Mouse (Mus musculus): ENCODE measurements around the gene Tex29. TPM values are rescaled to one million over a fixed set of nuclear protein-coding genes. Genes with fewer than 3 reads are reported as not detected.

Tex29 gene
- total and polyA plus RNA-seq, 3 experiments, result not detected

GRCm38 (mm10) chr8:11800481-11800880, 39.8 kb upstream of the Tex29 start:
- TF ChIP-seq POLR2A (IDR thresholded peaks at IDR 0.05; ENCODE audit: insufficient read depth, low read depth, low read length), result no peak
- TF ChIP-seq EP300 (IDR thresholded peaks at IDR 0.05; ENCODE audit: insufficient read depth, low read depth, low read length), result no peak
- no peak for TF ChIP-seq CTCF (IDR thresholded peaks at IDR 0.05)
- H3K36me3 ChIP-seq (ENCODE audit: control insufficient read depth, insufficient read depth, low read length), result peaks cover 6% of the 10 kb centered on the region
- no peak overlapping the region for H3K9ac ChIP-seq (ENCODE audit: low read depth, low read length)
- peaks cover 3% of the 10 kb centered on the region; the same call in 1 of the 2 replicates for H3K79me2 ChIP-seq (replicated peaks; ENCODE audit: control insufficient read depth, insufficient read depth, low read length)
- no peak overlapping the region for H3K4me3 ChIP-seq
- peaks cover 5% of the 10 kb centered on the region for H3K4me1 ChIP-seq (ENCODE audit: control insufficient read depth, insufficient read depth, low read length)
- WGBS, result 74% methylated on average over 7 of the region's 7 CpGs
- H3K27me3 ChIP-seq (ENCODE audit: control insufficient read depth, insufficient read depth, low read length), result no peaks in the 10 kb centered on the region
- no peak for DNase-seq
- intact Hi-C loops (cut with DNase I), result no loop called here
- H3K27ac ChIP-seq, result no peak overlapping the region

- TF ChIP-seq POLR2A (IDR thresholded peaks at IDR 0.05; ENCODE audit: insufficient read depth, low read depth, low read length), result no peak
- no peak for TF ChIP-seq EP300 (IDR thresholded peaks at IDR 0.05; ENCODE audit: insufficient read depth, low read depth, low read length)
- TF ChIP-seq CTCF (IDR thresholded peaks at IDR 0.05), result no peak
- Histone ChIP-seq H3K4me1 (ENCODE audit: control insufficient read depth, insufficient read depth, low read length) (peaks cover 3% of the 10 kb centered on the region), H3K9ac (ENCODE audit: low read depth, low read length) (no peak overlapping the region), H3K4me3 (no peak overlapping the region), H3K79me2 (replicated peaks; ENCODE audit: control insufficient read depth, insufficient read depth, low read length) (no peaks in the 10 kb centered on the region), H3K27me3 (ENCODE audit: control insufficient read depth, insufficient read depth, low read length) (no peaks in the 10 kb centered on the region), H3K27ac (no peak overlapping the region), H3K36me3 (ENCODE audit: control insufficient read depth, insufficient read depth, low read length) (peaks cover 3% of the 10 kb centered on the region; the same call in 1 of the 2 replicates)
- DNase-seq, result no peak
- 53% methylated on average over 8 of the region's 8 CpGs for WGBS
- intact Hi-C loops (cut with DNase I), result no loop called here
These were observed 38.7 kb upstream of the Tex29 start for GRCm38 (mm10) chr8:11801571-11801970.

- TF ChIP-seq CTCF (IDR thresholded peaks at IDR 0.05), result no peak
- no peak for TF ChIP-seq POLR2A (IDR thresholded peaks at IDR 0.05; ENCODE audit: insufficient read depth, low read depth, low read length)
- TF ChIP-seq EP300 (IDR thresholded peaks at IDR 0.05; ENCODE audit: insufficient read depth, low read depth, low read length), result no peak
- 92% methylated on average over 4 of the region's 4 CpGs for WGBS
- H3K4me3 ChIP-seq, result no peak overlapping the region
- no peaks in the 10 kb centered on the region; the same call in 1 of the 2 replicates for H3K36me3 ChIP-seq (ENCODE audit: control insufficient read depth, insufficient read depth, low read length)
- intact Hi-C loops (cut with DNase I), result no loop called here
- H3K4me1 ChIP-seq (ENCODE audit: control insufficient read depth, insufficient read depth, low read length), result no peaks in the 10 kb centered on the region
- no peak overlapping the region for H3K9ac ChIP-seq (ENCODE audit: low read depth, low read length)
- no peaks in the 10 kb centered on the region for H3K27me3 ChIP-seq (ENCODE audit: control insufficient read depth, insufficient read depth, low read length)
- H3K79me2 ChIP-seq (replicated peaks; ENCODE audit: control insufficient read depth, insufficient read depth, low read length), result no peaks in the 10 kb centered on the region
- DNase-seq, result no peak
- no peak overlapping the region for H3K27ac ChIP-seq
These were observed 35.4 kb upstream of the Tex29 start for GRCm38 (mm10) chr8:11804914-11805313.

GRCm38 (mm10) chr8:11806252-11806651, 34.0 kb upstream of the Tex29 start:
- no peak for DNase-seq
- Histone ChIP-seq H3K9ac (ENCODE audit: low read depth, low read length) (no peak overlapping the region), H3K27me3 (ENCODE audit: control insufficient read depth, insufficient read depth, low read length) (no peaks in the 10 kb centered on the region), H3K27ac (no peak overlapping the region), H3K36me3 (ENCODE audit: control insufficient read depth, insufficient read depth, low read length) (no peaks in the 10 kb centered on the region; the same call in 1 of the 2 replicates), H3K4me1 (ENCODE audit: control insufficient read depth, insufficient read depth, low read length) (no peaks in the 10 kb centered on the region), H3K79me2 (replicated peaks; ENCODE audit: control insufficient read depth, insufficient read depth, low read length) (no peaks in the 10 kb centered on the region), H3K4me3 (no peak overlapping the region)
- WGBS, result 86% methylated on average over 6 of the region's 6 CpGs
- intact Hi-C loops (cut with DNase I), result no loop called here
- no peak for TF ChIP-seq EP300 (IDR thresholded peaks at IDR 0.05; ENCODE audit: insufficient read depth, low read depth, low read length)
- no peak for TF ChIP-seq CTCF (IDR thresholded peaks at IDR 0.05)
- no peak for TF ChIP-seq POLR2A (IDR thresholded peaks at IDR 0.05; ENCODE audit: insufficient read depth, low read depth, low read length)

- no peaks in the 10 kb centered on the region for H3K27me3 ChIP-seq (ENCODE audit: control insufficient read depth, insufficient read depth, low read length)
- H3K79me2 ChIP-seq (replicated peaks; ENCODE audit: control insufficient read depth, insufficient read depth, low read length), result no peaks in the 10 kb centered on the region
- intact Hi-C loops (cut with DNase I), result no loop called here
- H3K4me3 ChIP-seq, result no peak overlapping the region
- H3K9ac ChIP-seq (ENCODE audit: low read depth, low read length), result no peak overlapping the region
- no peak overlapping the region for H3K27ac ChIP-seq
- no peak for TF ChIP-seq EP300 (IDR thresholded peaks at IDR 0.05; ENCODE audit: insufficient read depth, low read depth, low read length)
- no peak for TF ChIP-seq POLR2A (IDR thresholded peaks at IDR 0.05; ENCODE audit: insufficient read depth, low read depth, low read length)
- no peak for TF ChIP-seq CTCF (IDR thresholded peaks at IDR 0.05)
- H3K4me1 ChIP-seq (ENCODE audit: control insufficient read depth, insufficient read depth, low read length), result no peaks in the 10 kb centered on the region
- WGBS, result 78% methylated on average over 3 of the region's 3 CpGs
- H3K36me3 ChIP-seq (ENCODE audit: control insufficient read depth, insufficient read depth, low read length), result no peaks in the 10 kb centered on the region; the same call in 1 of the 2 replicates
- DNase-seq, result no peak
These were observed 32.9 kb upstream of the Tex29 start for GRCm38 (mm10) chr8:11807361-11807760.

- Histone ChIP-seq H3K36me3 (ENCODE audit: control insufficient read depth, insufficient read depth, low read length) (no peaks in the 10 kb centered on the region; the same call in 1 of the 2 replicates), H3K27ac (no peak overlapping the region)
These were observed 32.2 kb upstream of the Tex29 start for GRCm38 (mm10) chr8:11808047-11808446.

More at GRCm38 (mm10) chr8:11808047-11808446, 32.2 kb upstream of the Tex29 start:
- TF ChIP-seq CTCF (IDR thresholded peaks at IDR 0.05), result no peak
- TF ChIP-seq EP300 (IDR thresholded peaks at IDR 0.05; ENCODE audit: insufficient read depth, low read depth, low read length), result no peak
- no peak for TF ChIP-seq POLR2A (IDR thresholded peaks at IDR 0.05; ENCODE audit: insufficient read depth, low read depth, low read length)
- no peak overlapping the region for H3K4me3 ChIP-seq
- 92% methylated on average over 5 of the region's 5 CpGs for WGBS
- H3K4me1 ChIP-seq (ENCODE audit: control insufficient read depth, insufficient read depth, low read length), result no peaks in the 10 kb centered on the region
- DNase-seq, result no peak
- intact Hi-C loops (cut with DNase I), result no loop called here
- no peaks in the 10 kb centered on the region for H3K79me2 ChIP-seq (replicated peaks; ENCODE audit: control insufficient read depth, insufficient read depth, low read length)
- no peak overlapping the region for H3K9ac ChIP-seq (ENCODE audit: low read depth, low read length)
- no peaks in the 10 kb centered on the region for H3K27me3 ChIP-seq (ENCODE audit: control insufficient read depth, insufficient read depth, low read length)

All from heart, adult 2 months (tissue).